Mouse (Mus musculus) liver, embryonic 15.5 days (tissue): ENCODE measurements around the gene Slc31a2. TPM values are rescaled to one million over a fixed set of nuclear protein-coding genes. Genes with fewer than 3 reads are reported as not detected.

Experiments
- ATAC-seq: fragments of 200-750 bp; cut with Nextera tagmentation; 2 replicates; pipeline ENCODE4 v1.8.0; 2017; ENCODE audit warnings: moderate number of reproducible peaks, mild to moderate bottlenecking, moderate library complexity; ENCODE audit not compliant: insufficient read depth
- H3K27ac ChIP-seq: fragments of 300-500 bp; sonication (generic); replicated peaks from 2 replicates; pipeline ENCODE4 v1.5.1; 2015; ENCODE audit warnings: mild to moderate bottlenecking, inconsistent platforms
- H3K27me3 ChIP-seq: fragments of 300-500 bp; sonication (generic); 2 replicates; pipeline ENCODE4 v1.6.1; 2015; ENCODE audit warnings: mild to moderate bottlenecking, inconsistent platforms
- H3K36me3 ChIP-seq: fragments of 300-500 bp; sonication (generic); replicated peaks from 2 replicates; pipeline ENCODE4 v1.6.1; 2015; ENCODE audit warnings: moderate library complexity, mild to moderate bottlenecking, inconsistent platforms
- H3K4me1 ChIP-seq: fragments of 300-500 bp; sonication (generic); replicated peaks from 2 replicates; pipeline ENCODE4 v1.6.1; 2015; ENCODE audit warnings: inconsistent platforms
- H3K4me2 ChIP-seq: fragments of 300-500 bp; sonication (generic); 2 replicates; pipeline ENCODE4 v1.6.1; 2015; ENCODE audit warnings: moderate library complexity, mild to moderate bottlenecking, inconsistent platforms
- H3K4me3 ChIP-seq: fragments of 300-500 bp; sonication (generic); replicated peaks from 2 replicates; pipeline ENCODE4 v1.5.1; 2015; ENCODE audit warnings: mild to moderate bottlenecking, inconsistent platforms
- H3K9ac ChIP-seq: fragments of 300-500 bp; sonication (generic); 2 replicates; pipeline ENCODE4 v1.6.1; 2015; ENCODE audit warnings: moderate library complexity, mild to moderate bottlenecking, inconsistent platforms
- H3K9me3 ChIP-seq: fragments of 300-500 bp; sonication (generic); replicated peaks from 2 replicates; pipeline ENCODE4 v1.6.1; 2016; ENCODE audit warnings: inconsistent platforms
- WGBS: fragments of 180-500 bp; shearing (Covaris S2); methylation state at CpG from one replicate; pipeline ENCODE4 v1.1.7; 2015; ENCODE audit warnings: mixed read lengths; ENCODE audit not compliant: insufficient replicate concordance; 5-methylcytosine and 5-hydroxymethylcytosine counted together
- polyA plus RNA-seq: library from polyadenylated mRNA; unstranded; fragments of >200 nt; fragmentation: Nextera tagmentation; extraction: Ambion mirVana; gene quantifications from 2 replicates; pipeline ENCODE4 v1.2.1, GENCODE M21; 2015

The Slc31a2 gene
- polyA plus RNA-seq, 1 experiment from 2014 or later, result 9.1 TPM

- Histone ChIP-seq H3K9me3 (no peaks in the 10 kb centered on the region), H3K9ac (no peak overlapping the region), H3K4me2 (no peak overlapping the region), H3K27ac (no peak overlapping the region), H3K36me3 (peaks cover 60% of the 10 kb centered on the region), H3K4me1 (no peaks in the 10 kb centered on the region), H3K4me3 (no peak overlapping the region), H3K27me3 (no peaks in the 10 kb centered on the region)
- 53% methylated on average over 3 of the region's 3 CpGs for whole genome bisulfite sequencing
- ATAC-seq, result no peak
Measured at GRCm38 (mm10) chr4:62297280-62298130, 35.1 kb downstream of the Slc31a2 start.

GRCm38 (mm10) chr4:62300001-62300400 is 37.6 kb downstream of the Slc31a2 start:
- H3K27ac ChIP-seq, result no peak overlapping the region
- WGBS, result 81% methylated on average over 2 of the region's 2 CpGs
- no peaks in the 10 kb centered on the region for H3K9me3 ChIP-seq
- ATAC-seq, result no peak
- H3K27me3 ChIP-seq, result no peaks in the 10 kb centered on the region
- no peaks in the 10 kb centered on the region for H3K4me1 ChIP-seq
- no peak overlapping the region for H3K4me3 ChIP-seq
- no peak overlapping the region for H3K9ac ChIP-seq
- H3K4me2 ChIP-seq, result no peak overlapping the region
- H3K36me3 ChIP-seq, result peaks cover 85% of the 10 kb centered on the region

- Histone ChIP-seq H3K4me2 (no peak overlapping the region), H3K27me3 (no peaks in the 10 kb centered on the region), H3K4me1 (no peaks in the 10 kb centered on the region), H3K27ac (no peak overlapping the region), H3K9me3 (no peaks in the 10 kb centered on the region), H3K4me3 (no peak overlapping the region), H3K9ac (no peak overlapping the region), H3K36me3 (peaks cover 95% of the 10 kb centered on the region)
- 60% methylated on average over 2 of the region's 2 CpGs for WGBS
- ATAC-seq, result no peak
Measured at GRCm38 (mm10) chr4:62302795-62303194, 40.4 kb downstream of the Slc31a2 start.

- H3K36me3 ChIP-seq, result peaks cover 97% of the 10 kb centered on the region
- H3K27me3 ChIP-seq, result no peaks in the 10 kb centered on the region
- ATAC-seq, result no peak
Measured at GRCm38 (mm10) chr4:62303288-62303687, 40.9 kb downstream of the Slc31a2 start.

GRCm38 (mm10) chr4:62306301-62306700 is 43.9 kb downstream of the Slc31a2 start:
- H3K4me2 ChIP-seq, result no peak overlapping the region
- no peak overlapping the region for H3K9ac ChIP-seq
- H3K36me3 ChIP-seq, result peaks cover 76% of the 10 kb centered on the region
- H3K9me3 ChIP-seq, result no peaks in the 10 kb centered on the region
- 85% methylated on average over 1 of the region's 1 CpGs for WGBS
- no peak for ATAC-seq
- H3K27me3 ChIP-seq, result no peaks in the 10 kb centered on the region
- H3K4me3 ChIP-seq, result no peak overlapping the region
- no peaks in the 10 kb centered on the region for H3K4me1 ChIP-seq
- no peak overlapping the region for H3K27ac ChIP-seq

More at GRCm38 (mm10) chr4:62303288-62303687, 40.9 kb downstream of the Slc31a2 start:
- Histone ChIP-seq H3K9ac (no peak overlapping the region), H3K4me1 (no peaks in the 10 kb centered on the region), H3K4me2 (no peak overlapping the region), H3K9me3 (no peaks in the 10 kb centered on the region), H3K27ac (no peak overlapping the region), H3K4me3 (no peak overlapping the region)
- 76% methylated on average over 1 of the region's 1 CpGs for WGBS

GRCm38 (mm10) chr4:62306840-62307239 is 44.5 kb downstream of the Slc31a2 start:
- no peak overlapping the region for H3K4me2 ChIP-seq
- no peak overlapping the region for H3K9ac ChIP-seq
- no peak overlapping the region for H3K4me3 ChIP-seq
- no peaks in the 10 kb centered on the region for H3K9me3 ChIP-seq
- peaks cover 76% of the 10 kb centered on the region for H3K36me3 ChIP-seq
- H3K27ac ChIP-seq, result no peak overlapping the region
- 84% methylated on average over 4 of the region's 4 CpGs for WGBS
- H3K27me3 ChIP-seq, result no peaks in the 10 kb centered on the region
- no peak for ATAC-seq
- no peaks in the 10 kb centered on the region for H3K4me1 ChIP-seq

- Histone ChIP-seq H3K4me3 (no peak overlapping the region), H3K4me1 (no peaks in the 10 kb centered on the region), H3K27me3 (no peaks in the 10 kb centered on the region), H3K9ac (no peak overlapping the region), H3K4me2 (no peak overlapping the region), H3K27ac (no peak overlapping the region), H3K36me3 (peaks cover 75% of the 10 kb centered on the region), H3K9me3 (no peaks in the 10 kb centered on the region)
- ATAC-seq, result no peak
Measured at GRCm38 (mm10) chr4:62308406-62308805, 46.0 kb downstream of the Slc31a2 start.

GRCm38 (mm10) chr4:62312821-62313220 is 50.5 kb downstream of the Slc31a2 start:
- Histone ChIP-seq H3K9me3 (no peaks in the 10 kb centered on the region), H3K36me3 (peaks cover 63% of the 10 kb centered on the region), H3K9ac (no peak overlapping the region), H3K4me1 (no peaks in the 10 kb centered on the region), H3K27me3 (no peaks in the 10 kb centered on the region), H3K4me2 (no peak overlapping the region), H3K27ac (no peak overlapping the region), H3K4me3 (no peak overlapping the region)
- ATAC-seq, result no peak
- 85% methylated on average over 2 of the region's 2 CpGs for WGBS

GRCm38 (mm10) chr4:62313641-62314211 is 51.4 kb downstream of the Slc31a2 start:
- Histone ChIP-seq H3K36me3 (peaks cover 65% of the 10 kb centered on the region), H3K9ac (no peak overlapping the region), H3K4me2 (no peak overlapping the region), H3K27me3 (no peaks in the 10 kb centered on the region), H3K4me3 (no peak overlapping the region), H3K4me1 (no peaks in the 10 kb centered on the region), H3K9me3 (no peaks in the 10 kb centered on the region), H3K27ac (no peak overlapping the region)
- ATAC-seq, result 0 out of 2 replicates have a peak, but pooled peaks have one; percentile 18
- 67% methylated on average over 9 of the region's 9 CpGs for WGBS

- Histone ChIP-seq H3K4me1 (no peaks in the 10 kb centered on the region), H3K4me3 (no peak overlapping the region), H3K4me2 (no peak overlapping the region), H3K27ac (no peak overlapping the region), H3K27me3 (no peaks in the 10 kb centered on the region), H3K36me3 (peaks cover 72% of the 10 kb centered on the region), H3K9ac (no peak overlapping the region), H3K9me3 (no peaks in the 10 kb centered on the region)
- 77% methylated on average over 3 of the region's 3 CpGs for WGBS
- no peak for ATAC-seq
Measured at GRCm38 (mm10) chr4:62314516-62314915, 52.2 kb downstream of the Slc31a2 start.

GRCm38 (mm10) chr4:62316456-62316855 is 54.1 kb downstream of the Slc31a2 start:
- Histone ChIP-seq H3K27me3 (no peaks in the 10 kb centered on the region), H3K4me1 (no peaks in the 10 kb centered on the region), H3K9me3 (no peaks in the 10 kb centered on the region), H3K27ac (no peak overlapping the region), H3K4me2 (no peak overlapping the region), H3K36me3 (peaks cover 84% of the 10 kb centered on the region), H3K4me3 (no peak overlapping the region), H3K9ac (no peak overlapping the region)
- WGBS, result 65% methylated on average over 2 of the region's 2 CpGs
- ATAC-seq, result no peak
